Mouse (Mus musculus) MN1 (cell line): ENCODE measurements around the gene Tfr2.

Source experiments
- DNase-seq: peaks from one replicate; pipeline ENCODE4 v3.0.0-alpha.2; 2016; ENCODE audit warnings: low spot score

Gene Tfr2

GRCm38 (mm10) chr5:137627991-137628390, 58.4 kb downstream of the Tfr2 start:
- DNase-seq = peak; percentile 61

GRCm38 (mm10) chr5:137628498-137629305, 59.1 kb downstream of the Tfr2 start, which contains the start of the genes Fbxo24, Lrch4 and Gm20605:
Gene Fbxo24, minus strand, starts transcription at chr5:137629002.
Gene Lrch4, plus strand, starts transcription at chr5:137629121.
Gene Gm20605, plus strand, starts transcription at chr5:137629175.
- peak; percentile 100 for DNase-seq

- peak; percentile 71 for DNase-seq
Measured at GRCm38 (mm10) chr5:137629306-137629721, 59.7 kb downstream of the Tfr2 start.

GRCm38 (mm10) chr5:137629906-137630545, 60.4 kb downstream of the Tfr2 start:
- DNase-seq = no peak

GRCm38 (mm10) chr5:137630602-137631001, 61.0 kb downstream of the Tfr2 start:
- DNase-seq = no peak

- DNase-seq = no peak
Measured at GRCm38 (mm10) chr5:137631171-137631570, 61.5 kb downstream of the Tfr2 start.

GRCm38 (mm10) chr5:137631591-137631990, 62.0 kb downstream of the Tfr2 start:
- DNase-seq = no peak

GRCm38 (mm10) chr5:137633397-137634084, 63.9 kb downstream of the Tfr2 start:
- DNase-seq = no peak
